Mouse (Mus musculus) right cerebral cortex, postnatal 14 days (tissue): ENCODE measurements at regions not wholly inside any gene's neighbourhood (a gene's known extent, or its start where the extent isn't known, plus 50 kb on each side); places are given as distances from the start of the nearest gene placed in this dataset.

Experiments used
- DNase-seq: peaks from one replicate; pipeline ENCODE4 v3.0.0; 2022

GRCm38 (mm10) chr12:112336691-112337295 is 152.5 kb upstream of the A530016L24Rik start:
- no peak for DNase-seq

- DNase-seq, result no peak
Measured at GRCm38 (mm10) chr12:112337443-112337842, 151.8 kb upstream of the A530016L24Rik start.

GRCm38 (mm10) chr12:112338976-112339375 is 150.3 kb upstream of the A530016L24Rik start:
- no peak for DNase-seq

- DNase-seq, result no peak
Measured at GRCm38 (mm10) chr12:112339481-112340179, 149.6 kb upstream of the A530016L24Rik start.

GRCm38 (mm10) chr12:112340248-112340647 is 149.0 kb upstream of the A530016L24Rik start:
- no peak for DNase-seq

GRCm38 (mm10) chr12:112341726-112342469 is 147.3 kb upstream of the A530016L24Rik start:
- DNase-seq, result no peak

- no peak for DNase-seq
Measured at GRCm38 (mm10) chr12:112343064-112343463, 146.2 kb upstream of the A530016L24Rik start.

- no peak for DNase-seq
Measured at GRCm38 (mm10) chr12:112344285-112344684, 145.0 kb upstream of the A530016L24Rik start.

- DNase-seq, result no peak
Measured at GRCm38 (mm10) chr12:112345797-112346196, 143.5 kb upstream of the A530016L24Rik start.

GRCm38 (mm10) chr12:112348116-112348515 is 141.1 kb upstream of the A530016L24Rik start:
- no peak for DNase-seq

- no peak for DNase-seq
Measured at GRCm38 (mm10) chr12:112349676-112350318, 139.5 kb upstream of the A530016L24Rik start.

GRCm38 (mm10) chr12:112350733-112351132 is 138.5 kb upstream of the A530016L24Rik start:
- DNase-seq, result no peak

- no peak for DNase-seq
Measured at GRCm38 (mm10) chr12:112363349-112363748, 125.9 kb upstream of the A530016L24Rik start.

GRCm38 (mm10) chr12:112367221-112367620 is 122.0 kb upstream of the A530016L24Rik start:
- DNase-seq, result no peak

GRCm38 (mm10) chr12:112368112-112368511 is 121.1 kb upstream of the A530016L24Rik start:
- DNase-seq, result no peak

GRCm38 (mm10) chr12:112369581-112370371 is 119.5 kb upstream of the A530016L24Rik start:
- no peak for DNase-seq

- DNase-seq, result no peak
Measured at GRCm38 (mm10) chr12:112372234-112373050, 116.8 kb upstream of the A530016L24Rik start.

- no peak for DNase-seq
Measured at GRCm38 (mm10) chr12:112373966-112374365, 115.3 kb upstream of the A530016L24Rik start.

GRCm38 (mm10) chr12:112376236-112376635 is 113.0 kb upstream of the A530016L24Rik start:
- DNase-seq, result no peak

GRCm38 (mm10) chr12:112376701-112377100 is 112.5 kb upstream of the A530016L24Rik start:
- DNase-seq, result no peak

- no peak for DNase-seq
Measured at GRCm38 (mm10) chr12:112378482-112379243, 110.6 kb upstream of the A530016L24Rik start.
